Mouse (Mus musculus) C2C12 (cell line): ENCODE measurements around the gene Myom1.

Source experiments
- CEBPB ChIP-seq: IDR thresholded peaks from one replicate; pipeline ENCODE4 v1.6.1; 2011; ENCODE audit warnings: low read depth, mild to moderate bottlenecking, control low read depth, moderate library complexity
- CTCF ChIP-seq: IDR thresholded peaks from one replicate; pipeline ENCODE4 v1.5.1; 2011; ENCODE audit not compliant: control insufficient read depth, insufficient read depth, insufficient read length
- MAX ChIP-seq: IDR thresholded peaks from one replicate; pipeline ENCODE4 v1.6.1; 2011; ENCODE audit warnings: mild to moderate bottlenecking, control low read depth
- MYOD1 ChIP-seq: IDR thresholded peaks from one replicate; pipeline ENCODE4 v1.6.1; 2011; ENCODE audit warnings: low read depth; ENCODE audit not compliant: control insufficient read depth, insufficient read length
- MYOG ChIP-seq: IDR thresholded peaks from one replicate; pipeline ENCODE4 v1.6.1; 2011; ENCODE audit not compliant: control insufficient read depth, insufficient read length; ENCODE audit errors: extremely low read depth
- USF1 ChIP-seq: IDR thresholded peaks from one replicate; pipeline ENCODE4 v1.6.1; 2011; ENCODE audit warnings: low read depth, mild to moderate bottlenecking, control low read depth, moderate library complexity

GRCm38 (mm10) chr17:71002744-71003094, 286 bp downstream of the Myom1 start, which contains the start of gene Myl12a:
- TF ChIP-seq CTCF, result no peak
- no peak for TF ChIP-seq CEBPB
- no peak for TF ChIP-seq MAX
- TF ChIP-seq MYOG, result no peak
- no peak for TF ChIP-seq USF1
- TF ChIP-seq MYOD1, result no peak
